Mouse (Mus musculus) thymus, adult 2 months (tissue): ENCODE measurements around the gene Olfr1197. TPM values are rescaled to one million over a fixed set of nuclear protein-coding genes. Genes with fewer than 3 reads are reported as not detected.

ENCODE experiments used
- DNase-seq: peaks from one replicate; pipeline ENCODE4 v3.0.0; 2021
- H3K27ac ChIP-seq: fragments of 200-500 bp; 2 replicates; pipeline ENCODE4 v1.5.1; 2012; ENCODE audit warnings: low read length, control low read depth; ENCODE audit not compliant: control insufficient read depth, insufficient read depth
- H3K27me3 ChIP-seq: fragments of 200-500 bp; 2 replicates; pipeline ENCODE4 v1.6.1; 2012; ENCODE audit warnings: mild to moderate bottlenecking, low read length, moderate library complexity, mixed read lengths; ENCODE audit not compliant: control insufficient read depth, insufficient read depth
- H3K36me3 ChIP-seq: fragments of 200-500 bp; 2 replicates; pipeline ENCODE4 v1.6.1; 2012; ENCODE audit warnings: mild to moderate bottlenecking, low read length, moderate library complexity; ENCODE audit not compliant: control insufficient read depth, insufficient read depth
- H3K4me1 ChIP-seq: fragments of 200-500 bp; replicated peaks from 2 replicates; pipeline ENCODE4 v1.6.1; 2012; ENCODE audit warnings: low read length; ENCODE audit not compliant: control insufficient read depth, insufficient read depth
- H3K4me3 ChIP-seq: fragments of 200-500 bp; 2 replicates; pipeline ENCODE4 v1.5.1; 2012; ENCODE audit warnings: mild to moderate bottlenecking, low read length, control low read depth, moderate library complexity; ENCODE audit not compliant: control insufficient read depth, insufficient read depth
- CTCF ChIP-seq: fragments of 200-500 bp; IDR thresholded peaks from 2 replicates; pipeline ENCODE4 v1.5.1; 2012; ENCODE audit warnings: mild to moderate bottlenecking, control low read depth, low read length, moderate library complexity, borderline replicate concordance; ENCODE audit not compliant: control insufficient read depth, poor library complexity, insufficient read depth; ENCODE audit errors: extremely low read depth
- POLR2A ChIP-seq: fragments of 200-500 bp; IDR thresholded peaks from 2 replicates; pipeline ENCODE4 v1.6.1; 2012; ENCODE audit warnings: mild to moderate bottlenecking, low read length, control low read depth, moderate library complexity; ENCODE audit not compliant: control insufficient read depth, poor library complexity, insufficient read depth; ENCODE audit errors: extremely low read depth
- WGBS: fragments of 180-500 bp; shearing (Covaris S2); methylation state at CpG from one replicate; pipeline ENCODE4 v1.1.7; 2018; 5-methylcytosine and 5-hydroxymethylcytosine counted together
- polyA plus RNA-seq: library from polyadenylated mRNA; depleted of rRNA; stranded (reverse); fragments of >200 nt; gene quantifications from 2 replicates; pipeline ENCODE4 v1.2.3, GENCODE M21; 2012; rRNA removed

Gene Olfr1197
- not detected in 2 replicates for polyA plus RNA-seq

- Histone ChIP-seq H3K4me1 (no peaks in the 10 kb centered on the region), H3K4me3 (no peak within 1 kb of the TSS), H3K36me3 (no peaks in the 10 kb centered on the region), H3K27me3 (no peaks in the 10 kb centered on the region), H3K27ac (no peak within 1 kb of the TSS)
- TF ChIP-seq CTCF (no peak), POLR2A (no peak)
- DNase-seq = no peak
- 89% methylated on average over 1 of the region's 1 CpGs for WGBS
Measured at GRCm38 (mm10) chr2:88732266-88732665, at the start of gene Olfr1197. Gene Olfr1197 (minus strand): TSS chr2:88732366.

GRCm38 (mm10) chr2:88770388-88770787 is 38.2 kb upstream of the Olfr1197 start, which contains the start of gene Olfr1200:
Gene Olfr1200 (minus strand): TSS chr2:88770488.
- no peaks in the 10 kb centered on the region for H3K36me3 ChIP-seq
- H3K4me1 ChIP-seq = no peaks in the 10 kb centered on the region
- no peak within 1 kb of the TSS for H3K4me3 ChIP-seq
- WGBS = 76% methylated on average over 2 of the region's 2 CpGs
- H3K27me3 ChIP-seq = no peaks in the 10 kb centered on the region
- DNase-seq = no peak
- TF ChIP-seq CTCF (no peak), POLR2A (no peak)
- H3K27ac ChIP-seq = no peak within 1 kb of the TSS

GRCm38 (mm10) chr2:88760369-88760768 is 28.2 kb upstream of the Olfr1197 start, which contains the start of gene Olfr1199:
Gene Olfr1199 (minus strand): TSS chr2:88760469.
- H3K27ac ChIP-seq = no peak within 1 kb of the TSS
- H3K36me3 ChIP-seq = no peaks in the 10 kb centered on the region
- TF ChIP-seq POLR2A = no peak
- TF ChIP-seq CTCF = no peak
- no peaks in the 10 kb centered on the region for H3K27me3 ChIP-seq
- no peaks in the 10 kb centered on the region for H3K4me1 ChIP-seq
- H3K4me3 ChIP-seq = no peak within 1 kb of the TSS
- no peak for DNase-seq
- WGBS = 95% methylated on average over 2 of the region's 2 CpGs

- Histone ChIP-seq H3K36me3 (no peaks in the 10 kb centered on the region), H3K4me3 (no peak within 1 kb of the TSS), H3K27me3 (no peaks in the 10 kb centered on the region), H3K27ac (no peak within 1 kb of the TSS), H3K4me1 (no peaks in the 10 kb centered on the region)
- no peak for TF ChIP-seq CTCF
- no peak for TF ChIP-seq POLR2A
- no peak for DNase-seq
- WGBS = 92% methylated on average over 2 of the region's 2 CpGs
Measured at GRCm38 (mm10) chr2:88751270-88751669, 19.1 kb upstream of the Olfr1197 start, which contains the start of gene Olfr1198. Gene Olfr1198 (minus strand): TSS chr2:88751370.

- Histone ChIP-seq H3K4me3 (no peak overlapping the region), H3K27ac (no peak overlapping the region), H3K27me3 (no peaks in the 10 kb centered on the region), H3K4me1 (no peaks in the 10 kb centered on the region), H3K36me3 (no peaks in the 10 kb centered on the region)
- TF ChIP-seq CTCF (no peak), POLR2A (no peak)
- DNase-seq = no peak
- 84% methylated on average over 3 of the region's 3 CpGs for WGBS
Measured at GRCm38 (mm10) chr2:88743379-88743778, 11.2 kb upstream of the Olfr1197 start.

- Histone ChIP-seq H3K27me3 (no peaks in the 10 kb centered on the region), H3K4me3 (no peak within 1 kb of the TSS), H3K27ac (no peak within 1 kb of the TSS), H3K4me1 (no peaks in the 10 kb centered on the region), H3K36me3 (no peaks in the 10 kb centered on the region)
- 89% methylated on average over 2 of the region's 2 CpGs for WGBS
- DNase-seq = no peak
- TF ChIP-seq CTCF (no peak), POLR2A (no peak)
Measured at GRCm38 (mm10) chr2:88704497-88704896, 27.7 kb downstream of the Olfr1197 start, which contains the start of gene Olfr1196. Gene Olfr1196 (minus strand): TSS chr2:88704597.

- H3K27me3 ChIP-seq = no peaks in the 10 kb centered on the region
- no peaks in the 10 kb centered on the region for H3K4me1 ChIP-seq
- no peaks in the 10 kb centered on the region for H3K36me3 ChIP-seq
- H3K27ac ChIP-seq = no peak within 1 kb of the TSS
- TF ChIP-seq CTCF (no peak), POLR2A (no peak)
- H3K4me3 ChIP-seq = no peak within 1 kb of the TSS
- no peak for DNase-seq
Measured at GRCm38 (mm10) chr2:88689087-88689486, 43.1 kb downstream of the Olfr1197 start, which contains the start of gene Olfr1195. Gene Olfr1195 (minus strand): TSS chr2:88689187.

Other genes with a start within 250 kb of the Olfr1197 start
- not detected in 2 replicates for gene Olfr1184, start 248.8 kb downstream of the Olfr1197 start, polyA plus RNA-seq
- gene Olfr1185-ps1, start 239.0 kb downstream of the Olfr1197 start, polyA plus RNA-seq = not detected in 2 replicates
- gene Olfr1186, start 213.8 kb downstream of the Olfr1197 start, polyA plus RNA-seq = not detected in 2 replicates
- gene Olfr1188, start 175.4 kb downstream of the Olfr1197 start, polyA plus RNA-seq = not detected in 2 replicates
- gene Olfr1189, start 145.9 kb downstream of the Olfr1197 start, polyA plus RNA-seq = not detected in 2 replicates
- gene Olfr1191-ps1, start 91.8 kb downstream of the Olfr1197 start, polyA plus RNA-seq = not detected in 2 replicates
- not detected in 2 replicates for gene Olfr1192-ps1, start 83.9 kb downstream of the Olfr1197 start, polyA plus RNA-seq
- not detected in 2 replicates for gene Olfr1193, start 56.7 kb downstream of the Olfr1197 start, polyA plus RNA-seq
- gene Olfr1195, start 43.2 kb downstream of the Olfr1197 start, polyA plus RNA-seq = not detected in 2 replicates
- gene Olfr1196, start 27.8 kb downstream of the Olfr1197 start, polyA plus RNA-seq = not detected in 2 replicates
- gene Olfr1198, start 19.0 kb upstream of the Olfr1197 start, polyA plus RNA-seq = not detected in 2 replicates
- not detected in 2 replicates for gene Olfr1199, start 28.1 kb upstream of the Olfr1197 start, polyA plus RNA-seq
- gene Olfr1200, start 38.1 kb upstream of the Olfr1197 start, polyA plus RNA-seq = not detected in 2 replicates
- not detected in 2 replicates for gene Olfr1201, start 60.7 kb upstream of the Olfr1197 start, polyA plus RNA-seq
- not detected in 2 replicates for gene Olfr1202, start 82.1 kb upstream of the Olfr1197 start, polyA plus RNA-seq
- not detected in 2 replicates for gene Olfr1205, start 97.4 kb upstream of the Olfr1197 start, polyA plus RNA-seq
- not detected in 2 replicates for gene Olfr1204, start 116.9 kb upstream of the Olfr1197 start, polyA plus RNA-seq
- not detected in 2 replicates for gene Olfr1206, start 130.9 kb upstream of the Olfr1197 start, polyA plus RNA-seq
- gene Olfr1208, start 169.9 kb upstream of the Olfr1197 start, polyA plus RNA-seq = not detected in 2 replicates
- gene Olfr1209, start 182.8 kb upstream of the Olfr1197 start, polyA plus RNA-seq = not detected in 2 replicates
- not detected in 2 replicates for gene Olfr1211, start 205.7 kb upstream of the Olfr1197 start, polyA plus RNA-seq
- not detected in 2 replicates for gene Olfr1212, start 221.6 kb upstream of the Olfr1197 start, polyA plus RNA-seq
- gene Gm13762, start 247.9 kb upstream of the Olfr1197 start, polyA plus RNA-seq = not detected in 2 replicates